Mouse (Mus musculus): Measurements from ENCODE around the gene Cdh5.

Cdh5 gene

GRCm38 (mm10) chr8:104134521-104134920, 33.1 kb downstream of the Cdh5 start:
- DNase-seq (ENCODE audit: low spot score), result no peak

GRCm38 (mm10) chr8:104136277-104136676, 34.9 kb downstream of the Cdh5 start:
- no peak for DNase-seq (ENCODE audit: low spot score)

- DNase-seq (ENCODE audit: low spot score), result no peak
Observed at GRCm38 (mm10) chr8:104137636-104138035, 36.2 kb downstream of the Cdh5 start.

GRCm38 (mm10) chr8:104140611-104141010, 39.2 kb downstream of the Cdh5 start:
- DNase-seq (ENCODE audit: low spot score), result no peak

GRCm38 (mm10) chr8:104142415-104142814, 41.0 kb downstream of the Cdh5 start:
- no peak for DNase-seq (ENCODE audit: low spot score)

GRCm38 (mm10) chr8:104143379-104143778, 42.0 kb downstream of the Cdh5 start:
- no peak for DNase-seq (ENCODE audit: low spot score)

- no peak for DNase-seq (ENCODE audit: low spot score)
Observed at GRCm38 (mm10) chr8:104144434-104145216, 43.2 kb downstream of the Cdh5 start.

GRCm38 (mm10) chr8:104145981-104146689, 44.7 kb downstream of the Cdh5 start:
- DNase-seq (ENCODE audit: low spot score), result peak; percentile 81

GRCm38 (mm10) chr8:104146717-104147494, 45.5 kb downstream of the Cdh5 start:
- no peak for DNase-seq (ENCODE audit: low spot score)

- DNase-seq (ENCODE audit: low spot score), result no peak
Observed at GRCm38 (mm10) chr8:104147947-104148346, 46.5 kb downstream of the Cdh5 start.

GRCm38 (mm10) chr8:104160731-104161130, 59.3 kb downstream of the Cdh5 start:
- DNase-seq (ENCODE audit: low spot score), result no peak

- no peak for DNase-seq (ENCODE audit: low spot score)
Observed at GRCm38 (mm10) chr8:104169461-104169860, 68.0 kb downstream of the Cdh5 start.

- no peak for DNase-seq (ENCODE audit: low spot score)
Observed at GRCm38 (mm10) chr8:104170118-104171049, 69.0 kb downstream of the Cdh5 start, which contains the start of gene Bean1. TSS of gene Bean1 (plus strand) at chr8:104170442.

GRCm38 (mm10) chr8:104171050-104171620, 69.7 kb downstream of the Cdh5 start:
- DNase-seq (ENCODE audit: low spot score), result no peak

GRCm38 (mm10) chr8:104172420-104172819, 71.0 kb downstream of the Cdh5 start:
- no peak for DNase-seq (ENCODE audit: low spot score)

GRCm38 (mm10) chr8:104175848-104176527, 74.6 kb downstream of the Cdh5 start:
- no peak for DNase-seq (ENCODE audit: low spot score)

- no peak for DNase-seq (ENCODE audit: low spot score)
Observed at GRCm38 (mm10) chr8:104177054-104177453, 75.6 kb downstream of the Cdh5 start.

GRCm38 (mm10) chr8:104184905-104185304, 83.5 kb downstream of the Cdh5 start:
- no peak for DNase-seq (ENCODE audit: low spot score)

GRCm38 (mm10) chr8:104186827-104187226, 85.4 kb downstream of the Cdh5 start:
- no peak for DNase-seq (ENCODE audit: low spot score)

GRCm38 (mm10) chr8:104187622-104188021, 86.2 kb downstream of the Cdh5 start:
- no peak for DNase-seq (ENCODE audit: low spot score)
